Mouse (Mus musculus) limb, embryonic 14.5 days (tissue): Measurements from ENCODE around the gene Trpm8. TPM values are rescaled to one million over a fixed set of nuclear protein-coding genes. Genes with fewer than 3 reads are reported as not detected.

Experiments
- ATAC-seq: fragments of 200-750 bp; cut with Nextera tagmentation; 2 replicates; pipeline ENCODE4 v1.8.0; 2017; ENCODE audit warnings: low read depth, moderate number of reproducible peaks, moderate TSS enrichment; ENCODE audit not compliant: low FRiP score
- DNase-seq: peaks from one replicate; pipeline ENCODE4 v3.0.0-alpha.2; 2015; ENCODE audit warnings: low spot score
- H3K27ac ChIP-seq: fragments of 300-500 bp; sonication (generic); replicated peaks from 2 replicates; pipeline ENCODE4 v1.5.1; 2014; ENCODE audit warnings: low read depth, mild to moderate bottlenecking, low read length, moderate library complexity, mixed read lengths
- H3K27me3 ChIP-seq: fragments of 300-500 bp; sonication (generic); 2 replicates; pipeline ENCODE4 v1.6.1; 2014; ENCODE audit warnings: low read length, mixed read lengths; ENCODE audit not compliant: control insufficient read depth, insufficient read depth
- H3K36me3 ChIP-seq: fragments of 300-500 bp; sonication (generic); 2 replicates; pipeline ENCODE4 v1.6.1; 2014; ENCODE audit warnings: mild to moderate bottlenecking, low read length, moderate library complexity, mixed read lengths; ENCODE audit not compliant: control insufficient read depth, insufficient read depth
- H3K4me1 ChIP-seq: fragments of 300-500 bp; sonication (generic); 2 replicates; pipeline ENCODE4 v1.6.1; 2014; ENCODE audit warnings: antibody characterized with exemption, low read length, mixed read lengths; ENCODE audit not compliant: control insufficient read depth, insufficient read depth
- H3K4me2 ChIP-seq: fragments of 300-500 bp; sonication (generic); replicated peaks from 2 replicates; pipeline ENCODE4 v1.6.1; 2014; ENCODE audit warnings: low read depth, mild to moderate bottlenecking, low read length, moderate library complexity; ENCODE audit not compliant: severe bottlenecking
- H3K4me3 ChIP-seq: fragments of 300-500 bp; sonication (generic); replicated peaks from 2 replicates; pipeline ENCODE4 v1.5.1; 2014; ENCODE audit warnings: low read length
- H3K9ac ChIP-seq: fragments of 300-500 bp; sonication (generic); 2 replicates; pipeline ENCODE4 v1.6.1; 2014; ENCODE audit warnings: mild to moderate bottlenecking, low read depth, low read length, moderate library complexity; ENCODE audit not compliant: severe bottlenecking
- H3K9me3 ChIP-seq: fragments of 300-500 bp; sonication (generic); 2 replicates; pipeline ENCODE4 v1.6.1; 2016; ENCODE audit warnings: low read length; ENCODE audit not compliant: control insufficient read depth
- POLR2A ChIP-seq: fragments of 200-500 bp; IDR thresholded peaks from 2 replicates; pipeline ENCODE4 v1.8.0; 2012; ENCODE audit warnings: inconsistent platforms, mild to moderate bottlenecking, moderate library complexity, borderline replicate concordance; ENCODE audit not compliant: insufficient read depth, insufficient read length; ENCODE audit errors: extremely low read depth
- WGBS: fragments of 180-500 bp; shearing (Covaris S2); extraction: QIAGEN DNeasy Blood & Tissue Kit; methylation state at CpG from one replicate; pipeline ENCODE4 v1.1.7; 2014; 5-methylcytosine and 5-hydroxymethylcytosine counted together
- polyA plus RNA-seq, 2 experiments: library from polyadenylated mRNA; depleted of rRNA in 1 of 2; stranded (reverse) in 1 of 2; unstranded in 1 of 2; fragments of >200 nt; fragmentation: Nextera tagmentation in 1 of 2; extraction: Ambion mirVana in 1 of 2; gene quantifications; 2 replicates each; pipeline versions ENCODE4 v1.2.1 to v1.2.3; 2012 to 2014

Gene Trpm8
- polyA plus RNA-seq, 2 experiments = not detected

DNA sequence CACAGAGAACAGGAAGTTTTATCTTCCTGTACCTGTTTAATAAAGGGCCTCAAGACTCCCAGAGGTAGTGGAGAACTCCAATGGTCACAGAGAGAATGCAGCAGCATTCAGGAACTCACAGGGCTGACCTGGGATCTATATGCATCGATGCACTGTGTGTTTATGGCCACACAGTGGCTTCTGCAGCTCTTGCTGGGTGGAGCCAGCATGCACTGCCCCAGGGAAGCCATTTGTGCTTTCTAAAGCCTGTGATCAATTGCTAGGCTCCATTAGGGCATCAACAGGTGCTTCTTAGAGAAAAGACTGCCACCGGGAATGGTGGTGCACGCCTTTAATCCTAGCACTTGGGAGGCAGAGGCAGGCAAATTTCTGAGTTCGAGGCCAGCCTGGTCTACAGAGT, 4.6 kb upstream of the Trpm8 start:
- Histone ChIP-seq H3K9ac (no peak overlapping the region), H3K9me3 (no peaks in the 10 kb centered on the region), H3K27ac (no peak overlapping the region), H3K27me3 (no peaks in the 10 kb centered on the region), H3K36me3 (peaks cover 68% of the 10 kb centered on the region), H3K4me3 (no peak overlapping the region), H3K4me1 (peaks cover 13% of the 10 kb centered on the region), H3K4me2 (no peak overlapping the region)
- TF ChIP-seq POLR2A = no peak
- DNase-seq (no peak), ATAC-seq (no peak)
- WGBS = 59% methylated on average over 4 of the region's 4 CpGs

DNA sequence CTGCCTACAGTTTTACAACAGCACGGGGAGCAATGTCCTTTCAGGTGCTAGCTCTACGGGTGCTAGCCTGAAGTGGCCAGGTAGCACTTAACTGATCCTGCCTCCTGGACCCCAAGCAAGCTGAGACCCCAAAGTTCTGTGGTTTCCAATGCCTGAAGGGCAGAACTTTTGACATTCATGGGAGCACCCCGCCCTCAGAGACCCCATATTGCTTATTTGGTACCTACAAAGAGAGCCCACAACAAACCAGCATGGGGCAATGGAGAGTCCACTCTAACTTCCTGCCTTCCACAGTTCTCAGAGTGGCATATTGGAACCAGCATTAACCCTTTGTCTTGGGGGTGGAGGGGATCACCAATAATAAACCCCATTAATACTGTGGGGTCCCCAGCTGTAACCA, 4.1 kb upstream of the Trpm8 start:
- ATAC-seq (no peak), DNase-seq (no peak)
- Histone ChIP-seq H3K36me3 (peaks cover 63% of the 10 kb centered on the region), H3K27ac (no peak overlapping the region), H3K4me3 (no peak overlapping the region), H3K4me1 (peaks cover 13% of the 10 kb centered on the region), H3K4me2 (no peak overlapping the region), H3K9ac (no peak overlapping the region), H3K27me3 (no peaks in the 10 kb centered on the region), H3K9me3 (no peaks in the 10 kb centered on the region)
- WGBS = 95% methylated on average over 3 of the region's 3 CpGs
- no peak for TF ChIP-seq POLR2A

DNA sequence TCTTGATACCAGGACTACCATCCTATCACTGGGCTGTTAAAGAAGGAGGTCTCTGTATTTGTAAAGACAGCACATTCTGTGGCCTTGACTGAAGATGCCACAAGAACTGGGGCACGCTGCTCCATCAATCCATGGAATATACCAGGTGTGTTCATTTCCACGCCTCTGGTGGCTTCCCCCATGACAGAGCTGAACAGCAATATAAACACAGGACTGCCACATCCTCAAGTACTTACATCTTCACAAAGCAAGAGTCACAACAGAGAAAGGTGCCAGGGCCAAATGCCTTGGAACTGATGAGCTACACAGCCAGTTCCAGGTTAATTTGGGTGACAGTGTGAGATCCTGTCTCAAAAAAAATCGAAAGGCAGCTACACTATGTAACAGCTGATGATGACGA, 3.6 kb upstream of the Trpm8 start:
- no peak overlapping the region for H3K9ac ChIP-seq
- ATAC-seq = no peak
- peaks cover 13% of the 10 kb centered on the region for H3K4me1 ChIP-seq
- no peak for DNase-seq
- no peak overlapping the region for H3K4me2 ChIP-seq
- no peak overlapping the region for H3K27ac ChIP-seq
- H3K36me3 ChIP-seq = peaks cover 58% of the 10 kb centered on the region
- no peaks in the 10 kb centered on the region for H3K27me3 ChIP-seq
- TF ChIP-seq POLR2A = no peak
- no peaks in the 10 kb centered on the region for H3K9me3 ChIP-seq
- H3K4me3 ChIP-seq = no peak overlapping the region
- 83% methylated on average over 4 of the region's 4 CpGs for WGBS

DNA sequence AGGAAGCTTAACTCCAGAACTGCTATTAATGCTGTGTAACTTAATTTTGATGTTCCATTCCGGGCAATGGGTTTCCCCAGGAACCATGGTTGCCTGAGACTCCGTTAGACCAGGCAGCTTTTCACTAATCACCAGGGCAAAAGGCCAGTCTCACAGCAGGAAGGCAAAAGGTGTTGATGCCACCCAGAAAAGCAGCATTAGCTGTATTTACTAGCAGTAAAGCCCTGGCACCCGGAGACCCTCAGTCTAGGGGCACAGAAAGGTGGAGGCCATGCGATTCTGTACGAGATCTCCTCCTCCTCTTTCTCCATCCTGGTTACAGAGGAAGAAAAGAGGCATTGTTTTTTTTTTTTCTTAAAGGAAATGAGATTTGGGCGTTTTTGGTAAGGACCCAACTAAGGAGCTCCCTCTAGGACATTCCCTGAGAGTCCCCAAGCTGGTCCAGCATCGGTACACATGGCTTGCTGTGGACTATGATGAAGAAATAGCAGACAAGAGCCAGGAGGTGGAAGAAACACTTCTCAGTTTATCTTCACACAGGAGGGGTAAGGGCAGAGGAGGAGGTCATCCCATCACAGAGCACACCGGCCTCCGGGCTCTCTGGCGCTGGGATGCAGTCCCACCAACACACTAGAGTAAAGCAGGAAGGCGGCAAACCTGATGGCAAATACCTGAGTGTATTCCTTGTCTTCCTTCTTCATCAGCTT, 2.9 kb upstream of the Trpm8 start:
- Histone ChIP-seq H3K4me1 (peaks cover 13% of the 10 kb centered on the region), H3K9me3 (no peaks in the 10 kb centered on the region), H3K9ac (0 out of 2 replicates have a peak overlapping the region, but pooled peaks have one; percentile 1), H3K4me3 (no peak overlapping the region), H3K27me3 (no peaks in the 10 kb centered on the region), H3K36me3 (peaks cover 51% of the 10 kb centered on the region), H3K4me2 (no peak overlapping the region), H3K27ac (no peak overlapping the region)
- no peak for TF ChIP-seq POLR2A
- ATAC-seq (no peak), DNase-seq (no peak)
- WGBS = 72% methylated on average over 11 of the region's 11 CpGs

DNA sequence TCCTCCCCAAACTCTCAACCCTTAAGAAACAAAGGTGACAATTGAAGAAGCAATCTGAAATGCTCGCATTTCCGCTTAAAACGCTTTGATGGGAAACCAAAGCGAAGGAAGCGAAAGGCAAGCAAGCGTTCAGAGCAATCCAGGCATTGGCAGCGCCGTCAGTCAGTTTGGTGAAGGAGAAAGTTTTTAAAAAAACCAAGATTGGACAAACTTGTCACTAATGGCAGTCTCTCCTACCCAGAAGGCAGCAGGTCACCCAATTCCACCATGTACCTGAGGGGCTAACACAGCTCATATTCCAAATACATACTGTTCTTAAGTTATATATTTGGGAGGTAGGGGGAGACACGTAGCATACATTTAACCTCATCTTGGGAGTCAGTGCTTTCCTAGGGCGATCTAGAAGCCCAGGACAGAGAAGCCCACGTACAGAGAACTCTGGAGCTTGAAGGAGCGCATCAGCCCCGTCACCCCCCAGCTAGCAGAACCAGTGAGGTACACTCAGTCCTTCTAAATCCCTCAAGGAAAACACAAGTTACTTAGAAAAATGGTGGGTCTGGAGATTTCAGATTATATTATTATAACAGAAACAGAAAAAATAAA, 2.3 kb upstream of the Trpm8 start:
- H3K9me3 ChIP-seq = no peaks in the 10 kb centered on the region
- no peak overlapping the region for H3K4me2 ChIP-seq
- WGBS = 70% methylated on average over 13 of the region's 13 CpGs
- H3K27me3 ChIP-seq = no peaks in the 10 kb centered on the region
- peak overlapping the region; percentile 84 for H3K9ac ChIP-seq
- TF ChIP-seq POLR2A = no peak
- H3K36me3 ChIP-seq = peaks cover 45% of the 10 kb centered on the region
- H3K4me3 ChIP-seq = no peak overlapping the region
- DNase-seq (no peak), ATAC-seq (no peak)
- no peak overlapping the region for H3K27ac ChIP-seq
- peaks cover 13% of the 10 kb centered on the region for H3K4me1 ChIP-seq
